Mouse (Mus musculus): ENCODE data around the gene Dbil5. TPM values are rescaled to one million over a fixed set of nuclear protein-coding genes. Genes with fewer than 3 reads are reported as not detected.

Gene Dbil5
- polyA plus RNA-seq, 1 experiment from 2014 or later = 1.2 TPM

GRCm38 (mm10) chr11:76253145-76253917, 35.9 kb downstream of the Dbil5 start:
- Histone ChIP-seq H3K4me3 (ENCODE audit: low read length) (no peak overlapping the region), H3K4me1 (ENCODE audit: insufficient read depth, low read length) (peaks cover 14% of the 10 kb centered on the region; the same call in 1 of the 2 replicates), H3K36me3 (ENCODE audit: insufficient read depth, low read length) (peaks cover 33% of the 10 kb centered on the region), H3K27ac (ENCODE audit: low read length) (0 out of 2 replicates have a peak overlapping the region, but pooled peaks have one; percentile 27), H3K9me3 (ENCODE audit: low read length) (no peaks in the 10 kb centered on the region), H3K27me3 (ENCODE audit: insufficient read depth, low read length) (no peaks in the 10 kb centered on the region), H3K9ac (replicated peaks; ENCODE audit: low read length) (no peak overlapping the region), H3K4me2 (replicated peaks; ENCODE audit: low read depth, low read length) (no peak overlapping the region)
- peak; percentile 79 for ATAC-seq (ENCODE audit: low FRiP score, low TSS enrichment)
- WGBS = 52% methylated on average over 5 of the region's 5 CpGs

GRCm38 (mm10) chr11:76253918-76254264, 36.5 kb downstream of the Dbil5 start:
- 76% methylated on average over 4 of the region's 4 CpGs for WGBS
- Histone ChIP-seq H3K36me3 (ENCODE audit: insufficient read depth, low read length) (peaks cover 29% of the 10 kb centered on the region), H3K4me2 (replicated peaks; ENCODE audit: low read depth, low read length) (no peak overlapping the region), H3K9ac (replicated peaks; ENCODE audit: low read length) (no peak overlapping the region), H3K27ac (ENCODE audit: low read length) (no peak overlapping the region), H3K4me3 (ENCODE audit: low read length) (no peak overlapping the region), H3K27me3 (ENCODE audit: insufficient read depth, low read length) (no peaks in the 10 kb centered on the region), H3K4me1 (ENCODE audit: insufficient read depth, low read length) (peaks cover 14% of the 10 kb centered on the region; the same call in 1 of the 2 replicates), H3K9me3 (ENCODE audit: low read length) (no peaks in the 10 kb centered on the region)
- 0 out of 2 replicates have a peak, but pooled peaks have one; percentile 33 for ATAC-seq (ENCODE audit: low FRiP score, low TSS enrichment)

GRCm38 (mm10) chr11:76255431-76256001, 38.1 kb downstream of the Dbil5 start:
- Histone ChIP-seq H3K27ac (ENCODE audit: low read length) (no peak overlapping the region), H3K4me3 (ENCODE audit: low read length) (no peak overlapping the region), H3K4me1 (ENCODE audit: insufficient read depth, low read length) (peaks cover 14% of the 10 kb centered on the region; the same call in 1 of the 2 replicates), H3K4me2 (replicated peaks; ENCODE audit: low read depth, low read length) (no peak overlapping the region), H3K9ac (replicated peaks; ENCODE audit: low read length) (no peak overlapping the region; the same call in 1 of the 2 replicates), H3K36me3 (ENCODE audit: insufficient read depth, low read length) (peaks cover 15% of the 10 kb centered on the region), H3K27me3 (ENCODE audit: insufficient read depth, low read length) (no peaks in the 10 kb centered on the region), H3K9me3 (ENCODE audit: low read length) (no peaks in the 10 kb centered on the region)
- no peak for ATAC-seq (ENCODE audit: low FRiP score, low TSS enrichment)
- WGBS = 65% methylated on average over 4 of the region's 4 CpGs

- Histone ChIP-seq H3K27ac (ENCODE audit: low read length) (no peak overlapping the region), H3K4me2 (replicated peaks; ENCODE audit: low read depth, low read length) (no peak overlapping the region), H3K27me3 (ENCODE audit: insufficient read depth, low read length) (no peaks in the 10 kb centered on the region), H3K4me1 (ENCODE audit: insufficient read depth, low read length) (peaks cover 14% of the 10 kb centered on the region; the same call in 1 of the 2 replicates), H3K4me3 (ENCODE audit: low read length) (no peak overlapping the region), H3K36me3 (ENCODE audit: insufficient read depth, low read length) (peaks cover 9% of the 10 kb centered on the region), H3K9ac (replicated peaks; ENCODE audit: low read length) (no peak overlapping the region), H3K9me3 (ENCODE audit: low read length) (no peaks in the 10 kb centered on the region)
- ATAC-seq (ENCODE audit: low FRiP score, low TSS enrichment) = no peak
- 21% methylated on average over 5 of the region's 5 CpGs for WGBS
Measured at GRCm38 (mm10) chr11:76256129-76256528, 38.7 kb downstream of the Dbil5 start.

GRCm38 (mm10) chr11:76257386-76257785, 40.0 kb downstream of the Dbil5 start:
- WGBS = 58% methylated on average over 4 of the region's 4 CpGs
- Histone ChIP-seq H3K27me3 (ENCODE audit: insufficient read depth, low read length) (no peaks in the 10 kb centered on the region), H3K9me3 (ENCODE audit: low read length) (no peaks in the 10 kb centered on the region), H3K4me3 (ENCODE audit: low read length) (no peak overlapping the region), H3K4me1 (ENCODE audit: insufficient read depth, low read length) (peaks cover 16% of the 10 kb centered on the region; the same call in 1 of the 2 replicates), H3K27ac (ENCODE audit: low read length) (no peak overlapping the region), H3K9ac (replicated peaks; ENCODE audit: low read length) (no peak overlapping the region), H3K4me2 (replicated peaks; ENCODE audit: low read depth, low read length) (no peak overlapping the region), H3K36me3 (ENCODE audit: insufficient read depth, low read length) (peaks cover 7% of the 10 kb centered on the region)
- ATAC-seq (ENCODE audit: low FRiP score, low TSS enrichment) = no peak

- peaks cover 7% of the 10 kb centered on the region for H3K36me3 ChIP-seq (ENCODE audit: insufficient read depth, low read length)
- H3K9me3 ChIP-seq (ENCODE audit: low read length) = no peaks in the 10 kb centered on the region
- no peak for ATAC-seq (ENCODE audit: low FRiP score, low TSS enrichment)
- H3K4me1 ChIP-seq (ENCODE audit: insufficient read depth, low read length) = peaks cover 23% of the 10 kb centered on the region
- 83% methylated on average over 5 of the region's 6 CpGs for WGBS
- H3K4me3 ChIP-seq (ENCODE audit: low read length) = no peak overlapping the region
- no peak overlapping the region for H3K27ac ChIP-seq (ENCODE audit: low read length)
- H3K4me2 ChIP-seq (replicated peaks; ENCODE audit: low read depth, low read length) = no peak overlapping the region
- H3K9ac ChIP-seq (replicated peaks; ENCODE audit: low read length) = no peak overlapping the region
- no peaks in the 10 kb centered on the region for H3K27me3 ChIP-seq (ENCODE audit: insufficient read depth, low read length)
Measured at GRCm38 (mm10) chr11:76258511-76258910, 41.1 kb downstream of the Dbil5 start.

- no peak for ATAC-seq (ENCODE audit: low FRiP score, low TSS enrichment)
- Histone ChIP-seq H3K36me3 (ENCODE audit: insufficient read depth, low read length) (peaks cover 7% of the 10 kb centered on the region), H3K4me2 (replicated peaks; ENCODE audit: low read depth, low read length) (no peak overlapping the region), H3K27me3 (ENCODE audit: insufficient read depth, low read length) (no peaks in the 10 kb centered on the region), H3K4me1 (ENCODE audit: insufficient read depth, low read length) (peaks cover 21% of the 10 kb centered on the region), H3K4me3 (ENCODE audit: low read length) (no peak overlapping the region), H3K9me3 (ENCODE audit: low read length) (no peaks in the 10 kb centered on the region), H3K27ac (ENCODE audit: low read length) (no peak overlapping the region), H3K9ac (replicated peaks; ENCODE audit: low read length) (no peak overlapping the region)
- 78% methylated on average over 10 of the region's 10 CpGs for WGBS
Measured at GRCm38 (mm10) chr11:76260208-76261050, 43.0 kb downstream of the Dbil5 start.

GRCm38 (mm10) chr11:76261224-76261623, 43.8 kb downstream of the Dbil5 start:
- no peak overlapping the region for H3K27ac ChIP-seq (ENCODE audit: low read length)
- H3K4me2 ChIP-seq (replicated peaks; ENCODE audit: low read depth, low read length) = no peak overlapping the region
- H3K4me1 ChIP-seq (ENCODE audit: insufficient read depth, low read length) = peaks cover 13% of the 10 kb centered on the region
- WGBS = 83% methylated on average over 12 of the region's 12 CpGs
- ATAC-seq (ENCODE audit: low FRiP score, low TSS enrichment) = no peak
- no peak overlapping the region for H3K9ac ChIP-seq (replicated peaks; ENCODE audit: low read length)
- H3K4me3 ChIP-seq (ENCODE audit: low read length) = no peak overlapping the region
- no peaks in the 10 kb centered on the region for H3K27me3 ChIP-seq (ENCODE audit: insufficient read depth, low read length)
- H3K36me3 ChIP-seq (ENCODE audit: insufficient read depth, low read length) = peaks cover 7% of the 10 kb centered on the region
- no peaks in the 10 kb centered on the region for H3K9me3 ChIP-seq (ENCODE audit: low read length)

- Histone ChIP-seq H3K9me3 (ENCODE audit: low read length) (no peaks in the 10 kb centered on the region), H3K9ac (replicated peaks; ENCODE audit: low read length) (no peak overlapping the region), H3K27me3 (ENCODE audit: insufficient read depth, low read length) (no peaks in the 10 kb centered on the region), H3K4me2 (replicated peaks; ENCODE audit: low read depth, low read length) (no peak overlapping the region), H3K36me3 (ENCODE audit: insufficient read depth, low read length) (peaks cover 7% of the 10 kb centered on the region), H3K4me1 (ENCODE audit: insufficient read depth, low read length) (peaks cover 9% of the 10 kb centered on the region), H3K4me3 (ENCODE audit: low read length) (no peak overlapping the region), H3K27ac (ENCODE audit: low read length) (no peak overlapping the region)
- no peak for ATAC-seq (ENCODE audit: low FRiP score, low TSS enrichment)
- 14% methylated on average over 19 of the region's 19 CpGs for WGBS
Measured at GRCm38 (mm10) chr11:76262611-76263351, 45.4 kb downstream of the Dbil5 start.

Data from kidney, embryonic 16.5 days (tissue).